Mouse (Mus musculus): ENCODE results near the gene Gm10837.
"Not testable (repeated sequence)": the region's sequence is repeated elsewhere in the genome, so short reads cannot be mapped to it uniquely, and the experiment has no call there.

Gm10837 gene

DNA sequence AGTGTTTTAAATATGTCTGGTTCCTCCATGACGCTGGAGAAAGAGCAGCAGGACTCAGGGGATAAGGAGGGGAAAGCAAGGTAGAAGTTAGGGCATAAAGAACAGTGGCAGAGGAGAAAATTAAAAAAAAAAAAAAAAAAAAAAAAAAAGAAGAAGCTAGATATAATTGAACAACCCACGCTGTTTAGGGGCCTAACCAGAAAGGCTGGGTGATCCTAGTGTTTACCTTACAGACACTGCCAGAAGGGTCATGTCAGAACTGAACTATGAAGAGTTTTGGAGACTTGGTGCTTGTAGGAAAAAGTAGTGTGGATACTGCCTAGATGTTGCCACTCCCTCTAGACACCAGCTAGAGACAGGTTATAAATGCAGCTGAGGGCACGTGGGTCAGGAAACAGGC, 28.9 kb upstream of the Gm10837 start:
- no peaks in the 10 kb centered on the region for H3K36me3 ChIP-seq (ENCODE audit: control insufficient read depth, insufficient read depth, low read length, poor library complexity, severe bottlenecking)
- DNase-seq (ENCODE audit: low read depth, low spot score): no peak
- H3K27me3 ChIP-seq (ENCODE audit: control insufficient read depth, insufficient read depth, low read length, poor library complexity, severe bottlenecking): peaks cover 2% of the 10 kb centered on the region

- Histone ChIP-seq H3K36me3 (ENCODE audit: control insufficient read depth, insufficient read depth, low read length, poor library complexity, severe bottlenecking) (no peaks in the 10 kb centered on the region), H3K27me3 (ENCODE audit: control insufficient read depth, insufficient read depth, low read length, poor library complexity, severe bottlenecking) (peaks cover 4% of the 10 kb centered on the region)
- no peak for DNase-seq (ENCODE audit: low read depth, low spot score)
Measured at GRCm38 (mm10) chr14:122461966-122462365, 28.4 kb upstream of the Gm10837 start.

DNA sequence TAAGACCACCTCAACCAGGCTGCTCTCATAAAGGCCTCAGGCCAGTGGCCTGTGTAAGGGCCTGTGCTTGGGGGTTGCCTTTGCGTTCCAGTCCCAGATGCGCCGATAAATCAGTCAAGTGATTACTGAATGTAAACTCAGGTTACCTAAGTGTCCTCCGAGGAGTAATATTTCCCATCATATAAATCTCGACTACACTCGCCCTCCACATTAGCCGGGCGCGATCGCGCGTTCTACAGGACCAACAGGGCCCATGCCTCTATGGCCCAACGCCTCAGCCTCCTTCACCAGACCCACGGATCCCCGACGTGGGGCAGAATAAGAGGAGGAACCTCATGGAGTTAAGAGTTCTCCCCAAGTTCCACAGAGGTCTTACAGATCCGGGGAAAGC, 27.7 kb upstream of the Gm10837 start:
- DNase-seq (ENCODE audit: low read depth, low spot score): no peak
- Histone ChIP-seq H3K36me3 (ENCODE audit: control insufficient read depth, insufficient read depth, low read length, poor library complexity, severe bottlenecking) (no peaks in the 10 kb centered on the region), H3K27me3 (ENCODE audit: control insufficient read depth, insufficient read depth, low read length, poor library complexity, severe bottlenecking) (peaks cover 4% of the 10 kb centered on the region)

DNA sequence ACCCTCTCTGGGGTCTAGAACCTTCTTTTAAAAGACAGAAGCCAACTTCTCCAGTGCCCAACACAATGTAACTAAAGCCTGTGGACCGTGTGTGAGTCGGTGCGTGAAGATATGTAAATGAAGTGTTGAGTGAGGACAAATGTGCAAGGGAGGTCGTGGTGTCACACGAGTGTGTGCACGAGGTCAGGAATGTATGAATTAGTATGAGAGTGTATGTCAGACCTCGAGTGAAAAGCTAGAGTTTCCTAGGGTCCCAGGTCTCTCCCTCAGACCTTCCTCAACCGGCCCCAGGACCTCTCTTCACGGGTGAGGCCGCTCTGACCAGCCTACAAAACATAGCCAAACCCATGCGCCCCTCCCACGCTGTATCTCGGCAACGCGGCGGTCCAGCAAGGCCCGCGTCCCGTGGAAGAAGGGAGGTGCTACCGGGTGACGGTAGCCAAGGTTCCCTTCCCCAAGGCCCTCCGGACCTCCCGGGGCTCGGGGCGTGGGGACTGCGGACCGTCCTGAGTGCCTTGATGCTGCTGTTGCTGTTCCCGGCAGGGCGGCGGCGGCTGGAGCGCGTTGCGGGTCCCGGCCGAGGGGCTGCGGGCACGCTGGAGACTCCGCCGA, 27.2 kb upstream of the Gm10837 start:
- H3K36me3 ChIP-seq (ENCODE audit: control insufficient read depth, insufficient read depth, low read length, poor library complexity, severe bottlenecking): no peaks in the 10 kb centered on the region
- peak; percentile 39 for DNase-seq (ENCODE audit: low read depth, low spot score)
- peaks cover 4% of the 10 kb centered on the region for H3K27me3 ChIP-seq (ENCODE audit: control insufficient read depth, insufficient read depth, low read length, poor library complexity, severe bottlenecking)

DNA sequence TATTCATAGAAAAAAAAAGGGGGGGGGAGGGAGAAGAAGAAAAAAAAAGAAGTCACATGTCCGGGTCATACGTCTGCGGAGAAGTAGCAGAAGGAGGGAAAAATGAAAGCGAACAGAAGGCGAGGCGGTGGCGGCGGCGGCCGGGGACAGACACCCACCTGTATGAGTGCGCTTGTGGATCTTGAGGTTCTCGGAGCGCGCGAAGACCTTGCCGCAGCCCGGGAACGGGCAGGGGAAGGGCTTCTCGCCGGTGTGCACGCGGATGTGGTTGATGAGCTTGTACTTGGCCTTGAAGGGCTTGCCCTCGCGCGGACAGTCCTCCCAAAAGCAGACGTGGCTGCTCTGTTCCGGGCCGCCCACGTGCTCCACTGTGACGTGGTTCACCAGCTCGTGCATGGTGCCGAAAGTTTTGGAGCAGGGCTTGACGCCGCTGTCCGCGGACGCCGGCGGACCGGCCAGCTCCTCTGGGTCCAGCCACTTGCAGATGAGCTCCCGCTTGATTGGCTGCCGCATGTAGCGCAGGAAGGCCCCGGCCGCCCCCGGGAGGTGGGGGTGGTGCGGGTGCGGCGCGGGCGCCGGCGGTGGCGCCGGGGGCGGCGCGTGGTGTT, 26.5 kb upstream of the Gm10837 start:
- DNase-seq (ENCODE audit: low read depth, low spot score): peak; percentile 54
- H3K27me3 ChIP-seq (ENCODE audit: control insufficient read depth, insufficient read depth, low read length, poor library complexity, severe bottlenecking); H3K36me3 ChIP-seq (ENCODE audit: control insufficient read depth, insufficient read depth, low read length, poor library complexity, severe bottlenecking): not testable (repeated sequence)

- Histone ChIP-seq H3K36me3 (ENCODE audit: control insufficient read depth, insufficient read depth, low read length, poor library complexity, severe bottlenecking) (no peaks in the 10 kb centered on the region), H3K27me3 (ENCODE audit: control insufficient read depth, insufficient read depth, low read length, poor library complexity, severe bottlenecking) (peaks cover 4% of the 10 kb centered on the region)
- DNase-seq (ENCODE audit: low read depth, low spot score): no peak
Measured at GRCm38 (mm10) chr14:122464351-122464762, 26.0 kb upstream of the Gm10837 start.

- no peaks in the 10 kb centered on the region for H3K36me3 ChIP-seq (ENCODE audit: control insufficient read depth, insufficient read depth, low read length, poor library complexity, severe bottlenecking)
- H3K27me3 ChIP-seq (ENCODE audit: control insufficient read depth, insufficient read depth, low read length, poor library complexity, severe bottlenecking): peaks cover 4% of the 10 kb centered on the region
- DNase-seq (ENCODE audit: low read depth, low spot score): no peak
Measured at GRCm38 (mm10) chr14:122464763-122465741, 25.3 kb upstream of the Gm10837 start, which contains the start of gene Zic5. TSS of gene Zic5 (minus strand) at chr14:122465677.

- peaks cover 2% of the 10 kb centered on the region for H3K27me3 ChIP-seq (ENCODE audit: control insufficient read depth, insufficient read depth, low read length, poor library complexity, severe bottlenecking)
- H3K36me3 ChIP-seq (ENCODE audit: control insufficient read depth, insufficient read depth, low read length, poor library complexity, severe bottlenecking): no peaks in the 10 kb centered on the region
- DNase-seq (ENCODE audit: low read depth, low spot score): no peak
Measured at GRCm38 (mm10) chr14:122465931-122466490, 24.4 kb upstream of the Gm10837 start.

DNA sequence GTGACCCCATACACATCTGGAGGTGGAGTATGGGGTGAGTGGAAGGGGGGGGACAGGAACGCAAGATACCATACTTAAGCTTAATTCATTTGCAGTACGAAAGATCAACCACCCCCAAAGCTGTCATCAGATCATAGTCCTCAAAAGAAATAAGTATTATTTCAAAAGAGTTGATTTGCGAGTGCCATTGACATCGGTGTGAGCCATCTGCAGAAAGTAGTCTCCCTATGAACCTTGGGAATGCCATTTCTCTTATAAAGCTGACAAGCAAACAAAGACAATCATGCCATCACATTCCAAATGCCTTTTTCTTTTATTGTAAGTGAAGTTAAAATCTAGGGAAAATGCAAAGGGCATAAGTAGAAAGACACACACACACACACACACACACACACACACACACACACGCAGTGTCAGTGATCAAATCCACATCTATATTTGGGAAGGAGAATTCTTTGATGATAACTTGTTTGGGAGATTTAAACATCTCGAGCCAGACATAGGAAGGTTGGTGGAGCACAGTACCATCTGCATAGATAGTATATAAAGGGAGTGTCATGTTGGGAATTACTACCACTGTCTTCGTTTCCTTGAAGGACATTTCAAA, 23.5 kb upstream of the Gm10837 start:
- Histone ChIP-seq H3K36me3 (ENCODE audit: control insufficient read depth, insufficient read depth, low read length, poor library complexity, severe bottlenecking) (no peaks in the 10 kb centered on the region), H3K27me3 (ENCODE audit: control insufficient read depth, insufficient read depth, low read length, poor library complexity, severe bottlenecking) (peaks cover 2% of the 10 kb centered on the region)
- no peak for DNase-seq (ENCODE audit: low read depth, low spot score)

GRCm38 (mm10) chr14:122467926-122468841, 22.2 kb upstream of the Gm10837 start:
- peaks cover 2% of the 10 kb centered on the region; the same call in 1 of the 2 replicates for H3K27me3 ChIP-seq (ENCODE audit: control insufficient read depth, insufficient read depth, low read length, poor library complexity, severe bottlenecking)
- DNase-seq (ENCODE audit: low read depth, low spot score): no peak
- H3K36me3 ChIP-seq (ENCODE audit: control insufficient read depth, insufficient read depth, low read length, poor library complexity, severe bottlenecking): no peaks in the 10 kb centered on the region

GRCm38 (mm10) chr14:122468971-122469755, 21.2 kb upstream of the Gm10837 start:
- Histone ChIP-seq H3K27me3 (ENCODE audit: control insufficient read depth, insufficient read depth, low read length, poor library complexity, severe bottlenecking) (peaks cover 7% of the 10 kb centered on the region; the same call in 1 of the 2 replicates), H3K36me3 (ENCODE audit: control insufficient read depth, insufficient read depth, low read length, poor library complexity, severe bottlenecking) (no peaks in the 10 kb centered on the region)
- DNase-seq (ENCODE audit: low read depth, low spot score): no peak

GRCm38 (mm10) chr14:122471449-122472085, 18.8 kb upstream of the Gm10837 start:
- Histone ChIP-seq H3K27me3 (ENCODE audit: control insufficient read depth, insufficient read depth, low read length, poor library complexity, severe bottlenecking) (peaks cover 10% of the 10 kb centered on the region; the same call in 1 of the 2 replicates), H3K36me3 (ENCODE audit: control insufficient read depth, insufficient read depth, low read length, poor library complexity, severe bottlenecking) (no peaks in the 10 kb centered on the region)
- no peak for DNase-seq (ENCODE audit: low read depth, low spot score)

- no peak for DNase-seq (ENCODE audit: low read depth, low spot score)
- H3K36me3 ChIP-seq (ENCODE audit: control insufficient read depth, insufficient read depth, low read length, poor library complexity, severe bottlenecking): no peaks in the 10 kb centered on the region
- peaks cover 8% of the 10 kb centered on the region; the same call in 1 of the 2 replicates for H3K27me3 ChIP-seq (ENCODE audit: control insufficient read depth, insufficient read depth, low read length, poor library complexity, severe bottlenecking)
Measured at GRCm38 (mm10) chr14:122472161-122472560, 18.2 kb upstream of the Gm10837 start.
